In genomic region chr11:70191188-70191587, GRCm38 (mm10) we compare ENCODE assay signal across 24 mouse cellular contexts. TPM values are rescaled to one million over a fixed set of nuclear protein-coding genes. Genes with fewer than 3 reads are reported as not detected.
DNase-seq lines count a peak whose midpoint lies in the region; TF ChIP-seq lines count a peak whose summit lies in the region.
"Had no signal": no experiment of that assay in that cellular context is flagged by ENCODE, and none has a peak within 500 bp of the region (broad histone marks: within the 10 kb centered on the region; RNA-seq: fewer than 3 reads in every experiment).

No protein-coding gene starts in this region.

- H3K4me1 ChIP-seq in embryonic fibroblast, embryonic 13.5 days (ENCODE audit: control insufficient read depth, insufficient read depth, low read length) = peaks cover 28% of the 10 kb centered on the region
- H3K4me1 ChIP-seq in embryonic facial prominence, embryonic 10.5 days = no peaks in the 10 kb centered on the region
- H3K4me1 ChIP-seq in thymus, adult 2 months (replicated peaks; ENCODE audit: control insufficient read depth, insufficient read depth, low read length) = no peaks in the 10 kb centered on the region
- no peaks in the 10 kb centered on the region for H3K4me1 ChIP-seq in forebrain, embryonic 10.5 days
- H3K4me1 ChIP-seq: forebrain, embryonic 13.5 days; hindbrain, embryonic 10.5 days had no signal

- no peaks in the 10 kb centered on the region for H3K36me3 ChIP-seq in embryonic facial prominence, embryonic 10.5 days (replicated peaks)
- H3K36me3 ChIP-seq in thymus, adult 2 months (ENCODE audit: control insufficient read depth, insufficient read depth, low read length) = no peaks in the 10 kb centered on the region
- no peaks in the 10 kb centered on the region for H3K36me3 ChIP-seq in forebrain, embryonic 10.5 days (replicated peaks)
- H3K36me3 ChIP-seq: embryonic facial prominence, embryonic 13.5 days; hindbrain, embryonic 10.5 days had no signal

- no peak overlapping the region for H3K4me3 ChIP-seq in embryonic fibroblast, embryonic 13.5 days (ENCODE audit: insufficient read depth, low read length)
- H3K4me3 ChIP-seq in embryonic facial prominence, embryonic 10.5 days = no peak overlapping the region
- H3K4me3 ChIP-seq in thymus, adult 2 months (ENCODE audit: control insufficient read depth, insufficient read depth, low read length) = no peak overlapping the region
- no peak overlapping the region for H3K4me3 ChIP-seq in forebrain, embryonic 10.5 days
- H3K4me3 ChIP-seq: embryonic facial prominence, embryonic 13.5 days; forebrain, embryonic 13.5 days; hindbrain, embryonic 10.5 days had no signal

- DNase-seq in 3134 (ENCODE audit: extremely low read depth, insufficient read length, low spot score) = peak; percentile 62
- DNase-seq in 416B (ENCODE audit: low read depth) = peak; percentile 74
- peak; percentile 46 for DNase-seq in NIH3T3 (ENCODE audit: low read depth)
- no peak for DNase-seq in embryonic facial prominence, embryonic 10.5 days (ENCODE audit: low spot score)
- no peak for DNase-seq in thymus, adult 2 months
- DNase-seq in forebrain, embryonic 10.5 days (ENCODE audit: extremely low spot score, low spot score) = no peak
- DNase-seq in cerebellum, adult 11-12 months = no peak
- DNase-seq: adrenal gland, postnatal 10 days; adrenal gland, postnatal 36 days; B cell, adult 2 months; cerebellum, adult 18-20 months; cerebellum, adult 9-11 months; cerebellum, postnatal 25 days; gastrocnemius, postnatal 10 days; gastrocnemius, postnatal 36 days; heart, postnatal 36 days had no signal

- 87% methylated on average over 6 of the region's 6 CpGs for WGBS in embryonic facial prominence, embryonic 10.5 days
- WGBS in thymus, adult 2 months = 91% methylated on average over 6 of the region's 6 CpGs
- 91% methylated on average over 6 of the region's 6 CpGs for WGBS in forebrain, embryonic 10.5 days

- H3K27me3 ChIP-seq in embryonic facial prominence, embryonic 10.5 days (replicated peaks; ENCODE audit: low read depth, poor library complexity, severe bottlenecking) = no peaks in the 10 kb centered on the region
- no peaks in the 10 kb centered on the region for H3K27me3 ChIP-seq in thymus, adult 2 months (ENCODE audit: control insufficient read depth, insufficient read depth, low read length)
- H3K27me3 ChIP-seq in forebrain, embryonic 10.5 days (ENCODE audit: poor library complexity, severe bottlenecking) = no peaks in the 10 kb centered on the region
- H3K27me3 ChIP-seq: embryonic facial prominence, embryonic 13.5 days; forebrain, embryonic 13.5 days; Patski had no signal

- no peak for TF ChIP-seq CTCF in embryonic fibroblast, embryonic 13.5 days (IDR thresholded peaks at IDR 0.05; ENCODE audit: borderline replicate concordance, insufficient read depth, low read length)
- no peak for TF ChIP-seq CTCF in thymus, adult 2 months (IDR thresholded peaks at IDR 0.05; ENCODE audit: borderline replicate concordance, control insufficient read depth, extremely low read depth, insufficient read depth, low read length, poor library complexity)

- TF ChIP-seq POLR2A in embryonic fibroblast, embryonic 13.5 days (IDR thresholded peaks at IDR 0.05; ENCODE audit: low read depth, low read length) = no peak
- no peak for TF ChIP-seq POLR2A in thymus, adult 2 months (IDR thresholded peaks at IDR 0.05; ENCODE audit: control insufficient read depth, extremely low read depth, insufficient read depth, low read length, poor library complexity)

- H3K27ac ChIP-seq in embryonic fibroblast, embryonic 13.5 days (ENCODE audit: insufficient read depth, low read length) = peak overlapping the region; percentile 91
- H3K27ac ChIP-seq in embryonic facial prominence, embryonic 10.5 days (replicated peaks) = no peak overlapping the region
- no peak overlapping the region for H3K27ac ChIP-seq in thymus, adult 2 months (ENCODE audit: control insufficient read depth, insufficient read depth, low read length)
- no peak overlapping the region for H3K27ac ChIP-seq in forebrain, embryonic 10.5 days
- H3K27ac ChIP-seq: embryonic facial prominence, embryonic 13.5 days; forebrain, embryonic 13.5 days; hindbrain, embryonic 10.5 days; hindbrain, embryonic 14.5 days had no signal

- H3K9me3 ChIP-seq in embryonic facial prominence, embryonic 10.5 days = no peaks in the 10 kb centered on the region
- H3K9me3 ChIP-seq in forebrain, embryonic 10.5 days = no peaks in the 10 kb centered on the region
- H3K9me3 ChIP-seq: embryonic facial prominence, embryonic 13.5 days; hindbrain, embryonic 10.5 days had no signal

RNA-seq across cellular contexts. Expression of gene Slc16a11, which starts 21.4 kb away (rescaled TPM):
- 2.2 and 4.7 TPM in 2 replicates for polyA plus RNA-seq in embryonic fibroblast, embryonic 13.5 days (2011; ENCODE audit: insufficient read length, low read depth, missing spikeins)
- polyA plus RNA-seq in embryonic facial prominence, embryonic 10.5 days (2016; fragmentation: Nextera tagmentation; extraction: Ambion mirVana) = 0.72 and 1.2 TPM in 2 replicates
- polyA plus RNA-seq in thymus, adult 2 months (2012; rRNA removed) = 4.5 and 5.3 TPM in 2 replicates
- 0.79 and 1.2 TPM in 2 replicates for polyA plus RNA-seq in forebrain, embryonic 10.5 days (2016; fragmentation: Nextera tagmentation; extraction: Ambion mirVana)
- polyA plus RNA-seq: CD4-positive, CD25-positive, alpha-beta regulatory T cell, adult 4 months had no signal

RNA-seq across cellular contexts. Expression of gene Slc16a13, which starts 29.7 kb away (rescaled TPM):
- polyA plus RNA-seq in embryonic fibroblast, embryonic 13.5 days (2011; ENCODE audit: insufficient read length, low read depth, missing spikeins) = 2.7 and 9.3 TPM in 2 replicates
- 11.6 and 11.7 TPM in 2 replicates for polyA plus RNA-seq in embryonic facial prominence, embryonic 10.5 days (2016; fragmentation: Nextera tagmentation; extraction: Ambion mirVana)
- 2.9 and 6.1 TPM in 2 replicates for polyA plus RNA-seq in thymus, adult 2 months (2012; rRNA removed)
- 14.6 and 16.1 TPM in 2 replicates for polyA plus RNA-seq in forebrain, embryonic 10.5 days (2016; fragmentation: Nextera tagmentation; extraction: Ambion mirVana)

RNA-seq across cellular contexts. Expression of gene Clec10a, which starts 35.2 kb away (rescaled TPM):
- not detected in 2 replicates for polyA plus RNA-seq in embryonic fibroblast, embryonic 13.5 days (2011; ENCODE audit: insufficient read length, low read depth, missing spikeins)
- polyA plus RNA-seq in embryonic facial prominence, embryonic 10.5 days (2016; fragmentation: Nextera tagmentation; extraction: Ambion mirVana) = 0.26 TPM in 1 of 2 replicates, not detected in the other
- 4.1 and 4.6 TPM in 2 replicates for polyA plus RNA-seq in thymus, adult 2 months (2012; rRNA removed)
- not detected in 2 replicates for polyA plus RNA-seq in forebrain, embryonic 10.5 days (2016; fragmentation: Nextera tagmentation; extraction: Ambion mirVana)
- polyA plus RNA-seq: CD4-positive, CD25-positive, alpha-beta regulatory T cell, adult 4 months; heart, embryonic 11.5 days; Patski had no signal

RNA-seq across cellular contexts. Expression of gene Bcl6b, which starts 38.4 kb away (rescaled TPM):
- 0.70 and 2.5 TPM in 2 replicates for polyA plus RNA-seq in embryonic fibroblast, embryonic 13.5 days (2011; ENCODE audit: insufficient read length, low read depth, missing spikeins)
- polyA plus RNA-seq in embryonic facial prominence, embryonic 10.5 days (2016; fragmentation: Nextera tagmentation; extraction: Ambion mirVana) = 5.0 and 7.2 TPM in 2 replicates
- 0.97 and 1.6 TPM in 2 replicates for polyA plus RNA-seq in thymus, adult 2 months (2012; rRNA removed)
- 4.5 and 4.7 TPM in 2 replicates for polyA plus RNA-seq in forebrain, embryonic 10.5 days (2016; fragmentation: Nextera tagmentation; extraction: Ambion mirVana)
- polyA plus RNA-seq: Patski had no signal

RNA-seq across cellular contexts. Expression of gene 0610010K14Rik, which starts 46.5 kb away (rescaled TPM):
- 43.2 and 55.3 TPM in 2 replicates for polyA plus RNA-seq in embryonic fibroblast, embryonic 13.5 days (2011; ENCODE audit: insufficient read length, low read depth, missing spikeins)
- polyA plus RNA-seq in embryonic facial prominence, embryonic 10.5 days (2016; fragmentation: Nextera tagmentation; extraction: Ambion mirVana) = 210 and 215 TPM in 2 replicates
- 150 and 153 TPM in 2 replicates for polyA plus RNA-seq in thymus, adult 2 months (2012; rRNA removed)
- 227 TPM in 2 replicates for polyA plus RNA-seq in forebrain, embryonic 10.5 days (2016; fragmentation: Nextera tagmentation; extraction: Ambion mirVana)

Comparison
In these comparisons a context has a peak if more than half of its experiments do, and no peak if none do; other contexts are left out.
1. DNase-seq: peak in 3134 (single experiment), 416B (single experiment) and NIH3T3 (single experiment); none in embryonic facial prominence, embryonic 10.5 days (single experiment), thymus, adult 2 months (single experiment), forebrain, embryonic 10.5 days (single experiment) and cerebellum, adult 11-12 months (single experiment).